Mouse (Mus musculus) E14TG2a.4 (cell line): Measurements from ENCODE around the gene Pf4.

ENCODE experiments used
- H3K27me3 ChIP-seq: 2 replicates; pipeline ENCODE4 v1.6.1; 2014; ENCODE audit warnings: low read length, control low read depth; ENCODE audit not compliant: insufficient read depth
- H3K36me3 ChIP-seq: 2 replicates; pipeline ENCODE4 v1.6.1; 2014; ENCODE audit warnings: low read length, control low read depth; ENCODE audit not compliant: insufficient read depth
- H3K4me1 ChIP-seq: replicated peaks from 2 replicates; pipeline ENCODE4 v1.6.1; 2014; ENCODE audit warnings: low read depth, low read length, control low read depth
- H3K4me3 ChIP-seq: replicated peaks from 2 replicates; pipeline ENCODE4 v1.5.1; 2014; ENCODE audit warnings: mild to moderate bottlenecking, low read length
- H3K9me3 ChIP-seq: 2 replicates; pipeline ENCODE4 v1.6.1; 2014; ENCODE audit warnings: low read length, control low read depth
- CTCF ChIP-seq: conservative IDR thresholded peaks from 2 replicates; pipeline ENCODE4 v1.5.1; 2014; ENCODE audit warnings: low read length
- NANOG ChIP-seq: IDR thresholded peaks from 2 replicates; pipeline ENCODE4 v1.6.1; 2014; ENCODE audit warnings: borderline replicate concordance, low read length, mixed read lengths
- POU5F1 ChIP-seq: IDR thresholded peaks from 2 replicates; pipeline ENCODE4 v1.6.1; 2014; ENCODE audit warnings: low read length, borderline replicate concordance

Gene Pf4

GRCm38 (mm10) chr5:90771880-90772653, at the start of gene Pf4:
Pf4 (plus strand) TSS chr5:90772435.
- H3K4me1 ChIP-seq = peaks cover 9% of the 10 kb centered on the region
- no peak for TF ChIP-seq POU5F1
- no peak for TF ChIP-seq NANOG
- no peak for TF ChIP-seq CTCF

GRCm38 (mm10) chr5:90722656-90723055, 49.6 kb upstream of the Pf4 start:
- Histone ChIP-seq H3K36me3 (no peaks in the 10 kb centered on the region), H3K27me3 (no peaks in the 10 kb centered on the region), H3K4me1 (no peaks in the 10 kb centered on the region), H3K4me3 (no peak overlapping the region), H3K9me3 (no peaks in the 10 kb centered on the region)
- TF ChIP-seq POU5F1 = no peak
- TF ChIP-seq NANOG = no peak
- TF ChIP-seq CTCF = no peak

More at GRCm38 (mm10) chr5:90771880-90772653, at the start of gene Pf4:
- H3K4me3 ChIP-seq = no peak within 1 kb of the TSS
- no peaks in the 10 kb centered on the region for H3K27me3 ChIP-seq
- H3K9me3 ChIP-seq = no peaks in the 10 kb centered on the region
- no peaks in the 10 kb centered on the region for H3K36me3 ChIP-seq

GRCm38 (mm10) chr5:90728254-90728653, 44.0 kb upstream of the Pf4 start:
- Histone ChIP-seq H3K4me1 (no peaks in the 10 kb centered on the region), H3K9me3 (no peaks in the 10 kb centered on the region), H3K4me3 (no peak overlapping the region), H3K27me3 (no peaks in the 10 kb centered on the region), H3K36me3 (no peaks in the 10 kb centered on the region)
- TF ChIP-seq CTCF = no peak
- no peak for TF ChIP-seq POU5F1
- no peak; the same call in 1 of the 2 replicates for TF ChIP-seq NANOG

- no peaks in the 10 kb centered on the region for H3K36me3 ChIP-seq
- no peak overlapping the region for H3K4me3 ChIP-seq
- H3K9me3 ChIP-seq = no peaks in the 10 kb centered on the region
- H3K27me3 ChIP-seq = no peaks in the 10 kb centered on the region
- no peaks in the 10 kb centered on the region for H3K4me1 ChIP-seq
- TF ChIP-seq CTCF (no peak), NANOG (no peak), POU5F1 (no peak)
These were observed 40.8 kb upstream of the Pf4 start for GRCm38 (mm10) chr5:90731480-90731879.

- no peaks in the 10 kb centered on the region for H3K36me3 ChIP-seq
- H3K27me3 ChIP-seq = no peaks in the 10 kb centered on the region
- H3K9me3 ChIP-seq = no peaks in the 10 kb centered on the region
- H3K4me3 ChIP-seq = no peak overlapping the region
- TF ChIP-seq POU5F1 (no peak), CTCF (no peak), NANOG (no peak)
- no peaks in the 10 kb centered on the region for H3K4me1 ChIP-seq
These were observed 30.2 kb upstream of the Pf4 start for GRCm38 (mm10) chr5:90742029-90742428.

GRCm38 (mm10) chr5:90753934-90754333, 18.3 kb upstream of the Pf4 start:
- peaks cover 5% of the 10 kb centered on the region for H3K27me3 ChIP-seq
- no peaks in the 10 kb centered on the region for H3K36me3 ChIP-seq
- H3K4me1 ChIP-seq = peaks cover 17% of the 10 kb centered on the region
- no peak for TF ChIP-seq NANOG
- TF ChIP-seq CTCF = no peak
- TF ChIP-seq POU5F1 = no peak
- no peaks in the 10 kb centered on the region for H3K9me3 ChIP-seq
- H3K4me3 ChIP-seq = no peak overlapping the region

- Histone ChIP-seq H3K27me3 (peaks cover 24% of the 10 kb centered on the region), H3K4me3 (no peak overlapping the region), H3K36me3 (no peaks in the 10 kb centered on the region), H3K4me1 (peaks cover 24% of the 10 kb centered on the region), H3K9me3 (no peaks in the 10 kb centered on the region)
- TF ChIP-seq NANOG = no peak
- no peak for TF ChIP-seq CTCF
- TF ChIP-seq POU5F1 = no peak
These were observed 14.1 kb upstream of the Pf4 start for GRCm38 (mm10) chr5:90758020-90758605.

- Histone ChIP-seq H3K27me3 (peaks cover 24% of the 10 kb centered on the region), H3K36me3 (no peaks in the 10 kb centered on the region), H3K4me3 (peak within 1 kb of the TSS; percentile 77), H3K4me1 (peaks cover 24% of the 10 kb centered on the region), H3K9me3 (no peaks in the 10 kb centered on the region)
- TF ChIP-seq CTCF = no peak
- TF ChIP-seq POU5F1 = no peak
- no peak for TF ChIP-seq NANOG
These were observed 12.9 kb upstream of the Pf4 start, which contains the start of gene Cxcl5 for GRCm38 (mm10) chr5:90759077-90760065. Cxcl5 (plus strand) TSS chr5:90759360.
